Mouse (Mus musculus) bone marrow, adult 2 months (tissue): ENCODE data around the gene Slc35f2.

Experiments
- CTCF ChIP-seq: fragments of 200-500 bp; IDR thresholded peaks from 2 replicates; pipeline ENCODE4 v1.5.1; 2011; ENCODE audit warnings: low read length, control low read depth; ENCODE audit not compliant: control insufficient read depth, insufficient read depth
- POLR2A ChIP-seq: fragments of 200-500 bp; IDR thresholded peaks from 2 replicates; pipeline ENCODE4 v1.6.1; 2011; ENCODE audit warnings: low read depth, mild to moderate bottlenecking, control low read depth, low read length, borderline replicate concordance; ENCODE audit not compliant: control insufficient read depth

DNA sequence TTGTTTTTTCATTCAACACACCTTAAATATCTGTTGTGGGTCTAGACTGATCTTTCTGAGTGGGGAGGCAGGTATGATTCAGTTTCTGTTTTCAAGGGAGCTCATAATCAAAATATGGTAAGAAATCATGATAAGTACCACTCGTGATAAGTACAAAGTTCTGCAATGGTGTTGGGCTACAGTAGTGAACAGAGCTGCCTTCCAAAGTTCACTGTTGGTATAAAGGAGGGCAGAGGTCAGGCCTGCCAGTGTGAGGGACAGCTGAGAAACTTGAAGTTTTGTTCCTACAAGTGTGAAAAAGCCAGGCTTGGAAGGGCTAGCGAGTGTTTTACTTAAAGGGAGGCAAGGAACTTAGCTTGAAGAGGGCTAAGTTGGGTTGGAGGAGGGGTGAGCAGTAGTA, 4.2 kb downstream of the Slc35f2 start:
- TF ChIP-seq POLR2A: no peak
- no peak for TF ChIP-seq CTCF
